Mouse (Mus musculus) lung, postnatal 0 days (tissue): Measurements from ENCODE around the gene Hvcn1.

Experiments
- CTCF ChIP-seq: IDR thresholded peaks from 2 replicates; pipeline ENCODE4 v1.5.1; 2016; ENCODE audit warnings: antibody characterized with exemption, mild to moderate bottlenecking
- EP300 ChIP-seq: IDR thresholded peaks from 2 replicates; pipeline ENCODE4 v1.6.1; 2016; ENCODE audit warnings: antibody characterized with exemption, mild to moderate bottlenecking, control low read depth

GRCm38 (mm10) chr5:122206475-122206874 lies at the start of gene Hvcn1:
- no peak for TF ChIP-seq CTCF
- no peak for TF ChIP-seq EP300
